Mouse (Mus musculus): ENCODE measurements around the gene Nme7.
A peak's percentile ranks its signal among the peaks of the same experiment; 100 is the strongest.

Nme7 gene

DNA sequence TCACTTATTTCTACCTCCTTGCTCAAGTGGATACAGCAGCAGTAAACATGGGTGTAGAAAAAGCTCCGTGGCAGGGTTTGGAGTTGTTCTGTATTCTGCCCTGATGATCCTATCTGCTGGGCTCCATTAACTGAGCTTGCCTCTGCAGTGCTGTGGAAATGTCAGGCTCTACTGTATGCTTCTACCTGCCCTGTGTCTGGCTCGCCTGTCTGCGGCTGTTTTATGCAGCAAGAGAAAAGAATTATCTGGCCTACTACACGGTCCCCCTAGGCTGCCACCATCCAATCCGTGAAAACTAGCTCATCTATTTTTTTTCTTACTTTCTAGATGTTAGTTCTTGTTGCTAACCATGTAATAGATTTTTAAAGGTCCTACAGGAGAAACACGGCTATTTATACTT, 81.1 kb downstream of the Nme7 start:
- DNase-seq: no peak

- DNase-seq: no peak
These were observed 85.8 kb downstream of the Nme7 start for GRCm38 (mm10) chr1:164389743-164390142.

DNA sequence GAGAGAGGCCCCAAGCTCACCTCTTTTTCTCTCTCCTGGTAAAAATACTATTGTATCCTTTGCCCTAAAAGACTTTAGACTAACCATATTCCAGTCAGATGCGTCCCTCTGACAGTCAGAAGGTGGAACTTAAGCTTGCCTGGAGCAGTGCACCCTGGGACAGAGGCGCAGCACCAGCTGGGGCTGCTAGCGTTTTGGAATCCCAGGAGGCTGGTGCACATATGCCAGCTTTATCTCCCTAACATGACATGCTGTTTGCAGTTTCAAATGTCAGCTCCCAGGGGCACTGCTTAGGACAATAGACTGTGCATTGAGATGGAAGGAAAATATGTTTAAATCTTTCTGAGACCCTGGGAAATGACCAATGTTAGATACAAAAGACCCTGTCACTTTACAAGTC, 88.3 kb downstream of the Nme7 start:
- no peak for DNase-seq

- no peak for DNase-seq
These were observed 91.3 kb downstream of the Nme7 start for GRCm38 (mm10) chr1:164395131-164395780.

DNA sequence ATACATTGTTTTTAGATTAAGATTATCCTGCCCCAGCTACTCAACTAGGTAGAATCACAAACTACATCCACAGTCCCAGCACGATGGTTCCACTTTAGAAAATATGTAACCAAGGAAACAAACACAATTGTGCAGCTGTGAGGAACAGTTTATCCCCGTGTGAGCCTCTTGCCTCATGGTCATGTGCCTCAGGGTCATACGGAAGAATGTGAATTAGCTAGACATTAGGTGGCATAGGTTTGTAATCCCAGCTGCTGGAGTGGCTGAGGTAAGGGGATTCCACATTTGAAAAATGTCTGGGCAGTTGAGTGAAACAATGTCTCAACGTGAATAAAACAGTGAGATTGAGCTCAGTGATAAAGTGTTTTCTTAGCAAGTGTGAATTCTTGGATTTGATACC, 93.8 kb downstream of the Nme7 start:
- no peak for DNase-seq

GRCm38 (mm10) chr1:164399578-164399977, 95.7 kb downstream of the Nme7 start:
- no peak for DNase-seq

- DNase-seq: no peak
These were observed 101.5 kb downstream of the Nme7 start for GRCm38 (mm10) chr1:164405385-164405802.

DNA sequence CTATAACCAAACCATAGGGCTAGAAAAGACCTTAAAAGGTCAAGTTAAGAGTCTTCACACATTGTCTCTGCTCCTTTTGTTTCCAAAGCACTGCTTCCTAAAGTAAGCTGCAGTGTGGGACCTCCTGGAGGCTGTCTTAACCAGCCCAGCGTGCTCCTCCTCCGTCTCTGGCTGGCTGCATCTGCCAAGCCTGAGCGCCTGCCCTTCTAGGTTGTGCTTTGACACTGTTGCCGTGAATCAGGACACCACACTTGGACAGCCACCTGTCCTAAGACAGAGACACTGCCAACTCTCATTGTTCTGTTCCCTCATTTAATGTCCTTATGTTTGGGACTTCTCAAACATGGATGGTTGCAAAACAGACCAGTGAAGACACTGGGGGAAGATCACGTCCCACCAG, 102.6 kb downstream of the Nme7 start:
- DNase-seq: no peak

DNA sequence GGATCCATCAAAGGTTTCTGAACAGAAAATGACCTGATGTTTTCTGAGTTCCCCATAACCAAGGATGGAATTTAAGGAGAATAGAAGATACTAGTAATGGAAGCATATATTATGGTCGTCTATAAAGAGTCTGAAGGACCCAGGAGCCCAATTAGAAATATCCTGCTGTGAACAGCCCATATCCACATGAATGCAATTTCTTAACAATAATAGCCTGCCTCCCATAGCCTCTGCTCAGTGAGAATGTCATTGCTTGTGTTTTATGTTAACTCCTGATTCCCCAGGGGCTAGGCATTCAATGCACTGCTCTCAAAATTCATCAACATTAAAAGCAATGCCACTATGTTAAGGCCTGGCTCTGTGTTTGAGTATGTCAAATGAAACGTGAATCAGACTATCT, 104.7 kb downstream of the Nme7 start:
- no peak for DNase-seq

DNA sequence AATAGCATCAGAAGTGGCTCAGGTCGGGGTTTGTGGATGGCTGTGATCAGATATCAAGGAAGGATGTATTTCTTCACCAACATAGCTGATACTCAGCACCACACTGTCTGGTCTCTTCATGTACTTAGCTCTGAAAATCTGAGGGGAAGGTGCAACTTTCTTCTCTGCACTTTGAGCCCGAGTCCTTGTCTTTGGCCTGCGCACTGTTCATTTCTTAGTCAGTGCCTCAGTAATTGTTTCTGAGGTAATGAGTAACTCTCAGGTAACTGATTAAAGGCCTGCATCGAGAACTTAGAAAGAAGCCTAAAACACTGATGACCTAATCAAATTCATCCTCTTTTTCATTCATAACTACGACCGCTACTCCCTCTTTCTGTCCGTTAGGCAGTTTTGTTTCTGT, 107.4 kb downstream of the Nme7 start:
- DNase-seq: no peak

DNA sequence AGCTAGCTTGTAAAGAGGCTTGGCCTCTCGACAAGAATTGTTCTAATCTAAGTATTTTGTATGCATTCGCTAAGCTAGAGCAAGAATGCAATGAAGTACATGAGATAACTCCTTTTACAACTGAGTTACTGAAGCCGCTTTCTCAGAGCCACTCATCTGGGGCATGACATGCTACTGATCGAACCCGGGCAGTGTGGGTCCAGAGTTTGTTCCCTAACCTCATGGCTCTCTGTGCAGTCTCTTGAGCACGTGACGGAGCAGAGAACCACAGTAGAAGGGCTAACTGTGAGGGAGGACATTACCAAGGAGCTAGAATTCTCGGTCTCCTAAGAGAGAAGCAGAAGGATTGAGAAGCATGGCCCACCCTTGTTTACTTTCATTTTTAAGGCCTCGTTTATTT, 109.0 kb downstream of the Nme7 start:
- DNase-seq: no peak

GRCm38 (mm10) chr1:164413608-164414007, 109.7 kb downstream of the Nme7 start:
- DNase-seq: no peak

GRCm38 (mm10) chr1:164415347-164415751, 111.4 kb downstream of the Nme7 start:
- no peak for DNase-seq

GRCm38 (mm10) chr1:164416692-164417394, 112.9 kb downstream of the Nme7 start:
- no peak for DNase-seq

DNA sequence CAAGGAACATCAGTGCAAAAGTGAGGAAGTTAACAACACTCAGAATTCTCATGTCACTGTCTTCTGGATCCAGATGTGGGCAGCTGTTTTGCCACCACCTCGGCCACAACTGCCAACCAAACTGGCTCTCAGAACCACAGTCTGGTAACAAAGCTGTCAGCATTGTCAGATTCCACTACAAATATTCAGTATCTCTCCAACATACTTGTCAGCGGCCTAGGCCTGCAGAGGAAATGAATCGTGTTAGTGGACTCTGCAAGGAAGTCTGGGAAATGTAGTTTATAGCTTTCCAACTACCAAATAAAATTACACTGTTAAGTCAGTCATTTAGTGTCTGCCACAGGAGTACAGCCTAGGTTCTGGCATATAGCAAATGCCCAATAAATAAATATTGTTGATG, 113.7 kb downstream of the Nme7 start:
- no peak for DNase-seq

DNA sequence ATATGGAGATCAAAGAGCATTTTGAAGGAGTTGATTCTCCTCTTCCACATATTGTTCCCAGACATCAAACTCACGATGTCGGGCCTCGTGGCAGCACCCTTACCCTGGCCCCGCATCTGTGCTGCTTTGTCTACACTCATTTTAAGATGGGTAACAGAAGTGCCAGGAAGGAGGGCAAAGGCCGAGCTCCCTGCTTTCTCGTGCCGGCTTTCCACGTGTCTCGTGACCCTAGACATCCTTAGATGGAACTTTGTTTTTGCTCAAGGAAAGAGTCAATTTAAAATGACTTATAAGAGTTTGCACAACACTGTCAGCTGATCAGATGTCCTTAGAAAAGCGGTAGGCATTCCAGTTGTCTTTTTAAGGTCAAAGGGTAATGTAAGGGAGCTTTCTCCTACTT, 114.4 kb downstream of the Nme7 start:
- no peak for DNase-seq

DNA sequence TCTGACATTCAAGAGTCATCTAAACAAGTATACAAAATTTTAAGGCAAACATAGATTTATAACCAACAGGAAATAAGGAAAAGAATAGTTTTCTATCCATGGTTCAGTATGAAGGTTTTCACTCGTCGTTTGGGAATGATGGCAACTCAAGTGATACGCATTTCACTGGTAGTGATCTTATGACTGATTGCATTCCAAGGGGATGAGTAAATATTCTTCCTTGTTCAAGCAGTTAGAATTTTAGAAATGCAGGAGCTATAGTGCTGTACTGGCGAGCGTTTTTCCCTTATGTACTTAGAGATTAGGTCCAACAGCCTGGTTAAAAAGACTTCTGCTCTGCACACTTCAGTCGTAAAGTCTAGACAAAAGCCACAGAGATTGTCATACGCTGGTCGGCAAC, 115.5 kb downstream of the Nme7 start:
- no peak for DNase-seq

DNA sequence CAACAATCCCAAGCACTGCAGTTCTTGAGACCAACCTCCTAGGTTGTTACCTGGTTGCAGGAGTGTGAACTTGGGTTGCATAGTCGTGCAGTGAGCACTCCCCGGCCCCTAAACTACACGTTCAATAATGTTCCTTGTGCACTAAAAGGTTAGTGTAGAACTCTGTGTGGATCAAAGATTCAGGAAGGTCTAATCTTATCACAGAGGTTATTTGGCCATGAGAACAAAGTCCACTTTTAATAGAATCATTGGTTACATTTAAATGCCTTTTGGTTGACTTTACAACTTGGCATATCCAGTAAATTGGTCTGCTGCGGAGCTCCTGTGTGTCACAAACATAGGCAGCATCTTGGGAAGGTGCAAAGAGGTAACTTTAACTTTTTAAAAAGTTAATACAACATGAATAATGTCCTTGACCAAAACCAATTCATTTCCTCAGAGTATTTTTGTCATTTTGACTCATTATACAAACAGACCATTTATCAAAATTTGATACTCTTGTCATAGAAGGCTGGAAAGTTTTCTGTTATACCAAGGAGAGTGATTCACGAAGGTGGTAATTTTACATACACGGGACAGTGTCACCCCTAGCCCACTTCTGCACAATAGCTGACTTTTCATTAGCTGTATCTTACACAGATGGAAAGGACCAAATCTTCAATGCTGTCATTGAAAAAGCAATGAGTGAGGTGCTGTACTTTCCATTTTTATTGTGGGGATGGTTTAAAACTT, 116.9 kb downstream of the Nme7 start:
- DNase-seq: no peak

- peak; percentile 61 for DNase-seq
These were observed 122.3 kb downstream of the Nme7 start for GRCm38 (mm10) chr1:164426227-164426626.

- DNase-seq: no peak
These were observed 123.9 kb downstream of the Nme7 start for GRCm38 (mm10) chr1:164427777-164428176.

- no peak for DNase-seq
These were observed 124.7 kb downstream of the Nme7 start for GRCm38 (mm10) chr1:164428644-164429043.

- DNase-seq: no peak
These were observed 128.7 kb downstream of the Nme7 start for GRCm38 (mm10) chr1:164432649-164433048.

GRCm38 (mm10) chr1:164434049-164434448, 130.1 kb downstream of the Nme7 start:
- DNase-seq: no peak

GRCm38 (mm10) chr1:164436749-164437148, 132.8 kb downstream of the Nme7 start:
- no peak for DNase-seq
